Mouse (Mus musculus) heart, embryonic 14.5 days (tissue): Measurements from ENCODE around the gene Cyp3a13. TPM values are rescaled to one million over a fixed set of nuclear protein-coding genes. Genes with fewer than 3 reads are reported as not detected.

ENCODE experiments used
- ATAC-seq: fragments of 200-750 bp; cut with Nextera tagmentation; 2 replicates; pipeline ENCODE4 v1.8.0; 2017; ENCODE audit warnings: low read depth, moderate TSS enrichment; ENCODE audit not compliant: insufficient number of reproducible peaks, insufficient read depth, low FRiP score
- H3K27ac ChIP-seq, 2 experiments: fragments of 200-500 bp in 1 of 2; fragments of 300-500 bp in 1 of 2; sonication (generic) in 1 of 2; replicated peaks in 1 of 2; 2 replicates each; pipeline ENCODE4 v1.5.1; 2012 to 2014; ENCODE audit warnings: low read depth in 2 of 2, low read length in 2 of 2, control low read depth in 1 of 2, mild to moderate bottlenecking in 1 of 2, mixed read lengths in 1 of 2; ENCODE audit not compliant: control insufficient read depth in 1 of 2, insufficient read depth in 1 of 2
- H3K27me3 ChIP-seq: fragments of 300-500 bp; sonication (generic); 2 replicates; pipeline ENCODE4 v1.6.1; 2014; ENCODE audit warnings: mild to moderate bottlenecking, low read length, control low read depth; ENCODE audit not compliant: control insufficient read depth, insufficient read depth
- H3K36me3 ChIP-seq: fragments of 300-500 bp; sonication (generic); 2 replicates; pipeline ENCODE4 v1.6.1; 2014; ENCODE audit warnings: mild to moderate bottlenecking, control low read depth, low read length, mixed read lengths; ENCODE audit not compliant: control insufficient read depth, insufficient read depth
- H3K4me1 ChIP-seq, 2 experiments: fragments of 200-500 bp in 1 of 2; fragments of 300-500 bp in 1 of 2; sonication (generic) in 1 of 2; 2 replicates each; pipeline ENCODE4 v1.6.1; 2012 to 2014; ENCODE audit warnings: low read length in 2 of 2, control low read depth in 1 of 2, mixed read lengths in 1 of 2; ENCODE audit not compliant: control insufficient read depth in 2 of 2, insufficient read depth in 2 of 2
- H3K4me2 ChIP-seq: fragments of 300-500 bp; sonication (generic); 2 replicates; pipeline ENCODE4 v1.6.1; 2014; ENCODE audit warnings: mild to moderate bottlenecking, low read length
- H3K4me3 ChIP-seq, 2 experiments: fragments of 200-500 bp in 1 of 2; fragments of 300-500 bp in 1 of 2; sonication (generic) in 1 of 2; 2 replicates each; pipeline ENCODE4 v1.5.1; 2012 to 2014; ENCODE audit warnings: low read length in 2 of 2, mild to moderate bottlenecking in 2 of 2, control low read depth in 1 of 2, low read depth in 1 of 2, moderate library complexity in 1 of 2; ENCODE audit not compliant: control insufficient read depth in 1 of 2, insufficient read depth in 1 of 2
- H3K9ac ChIP-seq: fragments of 300-500 bp; sonication (generic); 2 replicates; pipeline ENCODE4 v1.6.1; 2014; ENCODE audit warnings: mild to moderate bottlenecking, low read length
- H3K9me3 ChIP-seq: fragments of 300-500 bp; sonication (generic); 2 replicates; pipeline ENCODE4 v1.6.1; 2016; ENCODE audit warnings: low read length, control low read depth; ENCODE audit not compliant: control insufficient read depth
- WGBS: fragments of 180-500 bp; shearing (Covaris S2); extraction: QIAGEN DNeasy Blood & Tissue Kit; methylation state at CpG from one replicate; pipeline ENCODE4 v1.1.7; 2014; 5-methylcytosine and 5-hydroxymethylcytosine counted together
- polyA plus RNA-seq: library from polyadenylated mRNA; unstranded; fragments of >200 nt; fragmentation: Nextera tagmentation; extraction: Ambion mirVana; gene quantifications from 2 replicates; pipeline ENCODE4 v1.2.1, GENCODE M21; 2014

Gene Cyp3a13
- polyA plus RNA-seq = not detected in 2 replicates

DNA sequence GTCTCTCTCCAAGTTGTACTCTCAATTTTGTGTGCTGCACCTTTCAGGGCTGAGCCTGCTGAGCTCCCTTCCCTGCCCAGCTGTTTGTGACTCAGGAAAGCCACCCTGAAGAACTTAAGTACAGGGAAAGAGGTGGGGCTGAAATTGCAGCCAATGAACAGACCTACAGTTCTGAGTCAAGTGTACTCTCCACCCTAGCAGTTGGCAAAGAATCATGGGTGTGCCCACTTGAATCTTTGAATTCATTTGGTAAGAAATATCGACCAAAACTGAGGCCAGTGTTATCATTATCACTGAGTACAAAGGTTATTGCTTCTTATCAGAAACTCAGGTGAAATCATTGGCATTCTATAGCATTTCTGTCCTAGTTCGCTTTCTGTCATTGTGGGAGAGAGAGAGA lies at the start of gene Cyp3a13:
TSS of gene Cyp3a13 (minus strand) at position 88 of the 400 bp plus-strand sequence.
- Histone ChIP-seq H3K9ac (no peak within 1 kb of the TSS), H3K4me3 (no peak within 1 kb of the TSS), H3K4me1 (no peaks in the 10 kb centered on the region), H3K36me3 (no peaks in the 10 kb centered on the region), H3K9me3 (no peaks in the 10 kb centered on the region), H3K27me3 (no peaks in the 10 kb centered on the region), H3K27ac (no peak within 1 kb of the TSS), H3K4me2 (no peak within 1 kb of the TSS)
- WGBS = 47% methylated on average over 2 of the region's 2 CpGs
- no peak for ATAC-seq

DNA sequence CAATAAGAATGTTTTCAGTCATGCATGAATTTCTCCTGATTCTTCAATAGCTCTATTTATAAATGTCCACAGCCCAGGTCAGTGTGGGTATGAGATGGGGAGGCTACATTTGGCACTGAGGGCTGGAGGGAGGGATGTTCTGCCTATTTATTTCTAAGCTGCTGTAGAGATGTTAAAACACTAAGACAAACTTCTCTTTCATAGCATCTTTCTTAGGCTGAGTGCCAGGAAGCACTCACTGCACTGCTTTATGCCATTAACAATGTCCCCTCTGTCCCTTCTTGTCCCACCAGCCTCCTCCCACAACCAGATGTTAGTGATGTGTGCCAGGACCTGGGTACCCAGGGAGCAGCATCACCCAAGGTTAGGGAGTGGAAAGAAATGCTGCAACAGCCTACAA lies 45.1 kb upstream of the Cyp3a13 start:
- no peaks in the 10 kb centered on the region for H3K36me3 ChIP-seq
- H3K27ac ChIP-seq = no peak overlapping the region
- no peaks in the 10 kb centered on the region for H3K4me1 ChIP-seq
- H3K27me3 ChIP-seq = no peaks in the 10 kb centered on the region
- H3K9ac ChIP-seq = no peak overlapping the region
- no peak overlapping the region for H3K4me3 ChIP-seq
- no peak overlapping the region for H3K4me2 ChIP-seq
- H3K9me3 ChIP-seq = no peaks in the 10 kb centered on the region
- ATAC-seq = no peak

DNA sequence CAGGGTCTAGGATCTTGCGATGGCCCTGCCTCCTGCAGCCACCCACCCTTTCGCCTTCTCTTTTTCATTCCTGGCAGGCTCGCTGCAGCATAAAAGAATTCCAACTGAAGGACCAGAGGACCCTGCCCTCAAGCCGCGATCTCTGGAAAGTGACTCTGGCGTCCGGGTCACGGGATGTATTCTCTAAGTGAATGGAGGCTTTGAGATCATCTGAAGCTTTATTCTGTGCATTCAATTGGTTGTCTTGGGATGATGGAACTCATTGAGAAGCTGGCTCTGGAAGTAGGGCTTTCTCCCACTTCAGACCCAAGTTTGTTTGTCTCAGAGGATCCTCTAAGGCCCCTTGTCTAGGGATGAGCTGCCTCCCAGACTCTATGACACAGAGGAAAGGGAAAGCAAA lies 41.5 kb upstream of the Cyp3a13 start, which contains the start of gene Gjc3:
TSS of gene Gjc3 (minus strand) at position 154 of the 400 bp plus-strand sequence.
- Histone ChIP-seq H3K36me3 (no peaks in the 10 kb centered on the region), H3K9me3 (no peaks in the 10 kb centered on the region), H3K4me3 (no peak within 1 kb of the TSS), H3K27ac (no peak within 1 kb of the TSS), H3K27me3 (no peaks in the 10 kb centered on the region), H3K4me1 (no peaks in the 10 kb centered on the region), H3K9ac (no peak within 1 kb of the TSS), H3K4me2 (no peak within 1 kb of the TSS)
- WGBS = 78% methylated on average over 8 of the region's 8 CpGs
- ATAC-seq = no peak

DNA sequence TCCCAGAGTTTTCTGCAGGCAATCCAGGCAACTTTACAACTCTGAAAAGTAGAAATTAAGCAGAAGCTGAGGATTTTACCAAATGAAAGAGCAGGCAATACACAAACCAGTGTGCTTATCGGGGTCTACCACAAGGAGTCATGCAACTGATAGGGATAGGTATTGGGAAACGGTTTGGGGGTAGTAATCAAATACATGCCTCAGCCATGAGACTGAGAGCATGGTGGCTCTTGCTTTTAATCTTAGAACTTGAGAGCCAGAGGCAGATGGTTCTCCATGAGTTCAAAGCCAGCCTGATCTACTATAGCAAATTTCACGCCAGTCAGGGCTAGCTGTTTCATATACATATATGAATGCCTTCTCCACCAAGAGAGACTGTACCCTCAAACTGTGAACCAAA lies 35.0 kb upstream of the Cyp3a13 start:
- no peak for ATAC-seq
- H3K4me1 ChIP-seq = no peaks in the 10 kb centered on the region
- H3K4me3 ChIP-seq = no peak overlapping the region
- 81% methylated on average over 3 of the region's 3 CpGs for WGBS
- H3K27me3 ChIP-seq = no peaks in the 10 kb centered on the region
- H3K4me2 ChIP-seq = no peak overlapping the region
- no peaks in the 10 kb centered on the region for H3K36me3 ChIP-seq
- no peak overlapping the region for H3K27ac ChIP-seq
- H3K9ac ChIP-seq = no peak overlapping the region
- H3K9me3 ChIP-seq = no peaks in the 10 kb centered on the region

DNA sequence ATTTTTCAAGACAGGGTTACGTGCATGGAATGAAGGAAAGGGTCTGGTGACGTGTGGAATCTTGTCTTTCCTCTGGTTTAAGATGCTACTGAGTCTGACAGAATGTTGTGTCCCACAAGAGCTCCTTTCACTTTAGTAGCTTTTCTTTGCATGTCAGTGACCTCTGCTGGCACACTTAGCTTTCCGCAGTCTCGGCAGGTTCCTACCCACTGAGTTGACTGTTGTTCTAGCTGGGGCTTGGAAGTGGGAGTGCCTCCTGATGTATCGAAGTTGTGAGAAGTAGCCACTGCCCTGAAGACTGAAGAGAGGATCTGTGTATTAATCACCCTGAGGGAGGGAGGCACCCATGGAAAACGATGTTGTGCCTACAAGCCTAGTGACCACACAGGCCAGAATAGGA lies 29.8 kb upstream of the Cyp3a13 start:
- H3K36me3 ChIP-seq = no peaks in the 10 kb centered on the region
- no peaks in the 10 kb centered on the region for H3K27me3 ChIP-seq
- no peak overlapping the region for H3K9ac ChIP-seq
- no peak overlapping the region for H3K27ac ChIP-seq
- H3K4me1 ChIP-seq = no peaks in the 10 kb centered on the region
- H3K4me2 ChIP-seq = no peak overlapping the region
- 28% methylated on average over 6 of the region's 6 CpGs for WGBS
- ATAC-seq = no peak
- no peak overlapping the region for H3K4me3 ChIP-seq
- H3K9me3 ChIP-seq = no peaks in the 10 kb centered on the region

DNA sequence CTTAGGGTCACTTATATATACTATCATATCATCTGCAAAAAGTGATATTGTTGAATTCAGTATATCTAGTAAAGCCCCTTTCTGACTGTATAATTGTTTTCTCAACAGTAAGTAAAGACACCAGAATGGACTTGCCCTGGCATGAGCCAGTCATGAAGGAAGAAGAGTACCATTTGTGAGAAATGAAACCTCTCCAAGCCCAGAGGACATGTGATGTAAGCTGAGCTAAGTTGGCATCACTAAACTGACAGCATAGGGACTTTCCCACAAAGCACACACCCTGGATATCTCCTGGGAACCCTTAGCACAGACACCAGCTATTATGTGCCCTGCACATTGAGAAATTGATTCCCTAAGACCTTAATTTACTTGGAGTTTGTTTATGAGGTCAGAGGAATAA lies 25.9 kb upstream of the Cyp3a13 start:
- Histone ChIP-seq H3K4me1 (no peaks in the 10 kb centered on the region), H3K9ac (no peak overlapping the region), H3K36me3 (no peaks in the 10 kb centered on the region), H3K27ac (no peak overlapping the region), H3K27me3 (no peaks in the 10 kb centered on the region), H3K4me2 (no peak overlapping the region), H3K9me3 (no peaks in the 10 kb centered on the region), H3K4me3 (no peak overlapping the region)
- no peak for ATAC-seq

DNA sequence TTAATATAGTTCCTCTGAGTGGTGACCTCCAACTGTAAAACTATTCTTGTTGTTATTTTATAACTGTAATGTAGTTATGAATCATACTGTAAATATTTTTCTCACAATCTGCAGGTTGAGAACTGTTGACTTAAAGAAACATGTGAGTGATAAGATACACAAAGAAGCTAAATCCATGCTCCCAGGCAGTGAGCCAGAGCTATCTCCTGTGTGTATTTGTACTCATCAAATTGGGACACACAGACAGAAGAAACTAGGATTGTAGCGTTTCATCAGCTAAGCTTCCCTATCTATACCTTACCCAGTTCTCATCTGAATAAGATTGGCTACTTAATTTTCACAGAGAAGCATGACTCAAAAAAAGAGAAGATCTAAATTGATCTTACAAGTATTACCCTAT lies 21.7 kb upstream of the Cyp3a13 start:
- no peaks in the 10 kb centered on the region for H3K36me3 ChIP-seq
- no peaks in the 10 kb centered on the region for H3K9me3 ChIP-seq
- ATAC-seq = no peak
- H3K4me3 ChIP-seq = no peak overlapping the region
- H3K27ac ChIP-seq = no peak overlapping the region
- no peak overlapping the region for H3K9ac ChIP-seq
- WGBS = 46% methylated on average over 1 of the region's 1 CpGs
- H3K27me3 ChIP-seq = no peaks in the 10 kb centered on the region
- H3K4me1 ChIP-seq = no peaks in the 10 kb centered on the region
- no peak overlapping the region for H3K4me2 ChIP-seq

DNA sequence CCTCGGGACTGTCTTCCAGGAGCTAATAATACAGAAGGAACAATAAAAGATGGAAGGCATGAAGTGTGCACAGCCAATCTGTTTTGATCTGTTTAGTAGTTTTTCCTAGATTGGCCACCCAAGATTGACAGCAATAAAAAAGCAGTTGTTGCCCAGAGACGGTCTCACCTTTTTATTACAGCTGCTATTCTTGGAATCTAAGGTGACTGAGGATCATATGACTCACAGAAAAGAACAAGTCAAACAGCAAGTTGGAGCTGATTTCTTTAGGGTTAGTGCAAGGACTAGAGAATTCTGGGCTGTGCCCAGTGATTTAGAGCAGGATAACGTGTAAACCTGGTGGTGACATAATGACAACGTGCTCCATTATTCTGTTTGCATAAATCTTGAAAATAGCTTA lies 19.5 kb upstream of the Cyp3a13 start:
- 80% methylated on average over 4 of the region's 4 CpGs for WGBS
- ATAC-seq = no peak
- no peaks in the 10 kb centered on the region for H3K4me1 ChIP-seq
- H3K4me3 ChIP-seq = no peak overlapping the region
- H3K27ac ChIP-seq = no peak overlapping the region
- H3K9ac ChIP-seq = no peak overlapping the region
- H3K27me3 ChIP-seq = no peaks in the 10 kb centered on the region
- no peak overlapping the region for H3K4me2 ChIP-seq
- H3K36me3 ChIP-seq = no peaks in the 10 kb centered on the region
- H3K9me3 ChIP-seq = no peaks in the 10 kb centered on the region
